Mouse (Mus musculus): ENCODE data around the gene Dera. TPM values are rescaled to one million over a fixed set of nuclear protein-coding genes. Genes with fewer than 3 reads are reported as not detected.
A peak's percentile ranks its signal among the peaks of the same experiment; 100 is the strongest.

The Dera gene
- polyA plus RNA-seq, 1 experiment from 2014 or later = 72.3 TPM

DNA sequence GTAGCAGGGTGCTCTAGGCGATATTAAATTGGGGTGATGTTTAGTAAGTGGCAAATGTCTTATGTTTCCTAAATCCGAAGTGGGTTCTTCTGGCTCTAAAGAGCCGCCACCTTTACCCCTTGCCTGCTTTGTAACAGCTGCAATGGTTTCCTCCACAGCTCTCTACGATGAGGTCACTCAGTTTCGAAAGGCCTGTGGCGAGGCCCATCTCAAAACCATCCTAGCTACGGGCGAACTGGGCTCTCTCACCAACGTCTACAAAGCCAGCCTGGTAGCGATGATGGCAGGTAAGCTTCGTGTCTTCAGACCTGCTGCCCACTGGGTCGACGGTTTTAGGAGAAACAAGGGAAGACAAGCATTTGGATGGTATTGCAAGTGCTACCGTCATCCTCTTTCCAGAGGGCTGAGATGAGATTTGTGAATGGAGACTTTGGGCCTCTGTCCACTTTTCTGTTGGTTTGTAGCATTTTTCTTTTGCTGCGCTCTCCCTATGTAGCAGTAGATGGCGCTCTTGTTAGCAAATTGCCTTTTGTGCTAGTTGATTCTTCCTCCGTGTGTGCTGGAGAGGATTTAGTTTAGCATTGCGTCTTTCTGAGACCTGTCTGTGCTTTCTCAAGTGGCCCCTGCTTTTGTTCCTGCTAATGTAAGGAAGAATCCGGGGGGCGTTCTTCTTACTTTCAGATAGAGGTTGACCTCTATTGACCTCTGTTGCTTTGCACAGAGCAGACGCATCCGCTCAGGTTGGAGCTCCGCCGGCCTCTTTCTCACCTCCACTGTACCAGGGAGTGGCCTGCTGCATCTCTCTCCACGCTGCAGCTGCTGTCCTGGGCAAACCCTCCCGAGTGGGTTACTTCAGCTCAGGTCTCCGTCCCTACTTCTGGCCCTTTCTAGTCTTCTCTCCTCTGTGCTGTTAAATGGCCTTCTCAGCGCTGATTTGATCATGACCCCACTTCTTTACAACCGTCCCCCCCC, 42.5 kb downstream of the Dera start:
- WGBS = 73% methylated on average over 29 of the region's 29 CpGs
- Histone ChIP-seq H3K36me3 (replicated peaks) (peaks cover 41% of the 10 kb centered on the region), H3K4me3 (no peak overlapping the region), H3K9me3 (peaks cover 10% of the 10 kb centered on the region), H3K27me3 (replicated peaks; ENCODE audit: low read depth, poor library complexity, severe bottlenecking) (no peaks in the 10 kb centered on the region), H3K27ac (replicated peaks) (no peak overlapping the region; the same call in 1 of the 2 replicates), H3K4me1 (0 out of 2 replicates have a peak, but pooled peaks cover 3% of the 10 kb centered on the region)
- peak; percentile 22 for DNase-seq (ENCODE audit: low spot score)

DNA sequence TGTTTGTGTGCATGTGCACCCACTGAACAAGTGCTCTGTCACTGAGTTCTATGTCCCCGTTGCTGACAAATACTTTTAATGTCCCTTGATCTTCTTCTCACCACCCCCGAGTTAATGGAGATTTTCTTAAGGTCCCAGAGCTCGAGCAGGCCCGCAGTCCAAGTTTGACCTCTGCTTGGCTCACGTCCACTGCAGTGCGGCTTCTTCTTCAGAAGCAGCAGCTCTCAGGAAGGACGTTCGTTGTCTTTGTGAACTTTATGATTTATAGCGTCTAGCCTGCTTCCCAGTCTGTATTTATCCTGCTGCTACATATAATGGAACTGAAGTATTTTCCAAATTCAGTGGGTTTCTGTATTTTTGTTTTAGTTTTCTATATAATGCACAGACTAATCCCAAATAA, 44.9 kb downstream of the Dera start:
- DNase-seq (ENCODE audit: low spot score) = no peak
- peaks cover 45% of the 10 kb centered on the region for H3K36me3 ChIP-seq (replicated peaks)
- peaks cover 10% of the 10 kb centered on the region for H3K9me3 ChIP-seq
- H3K4me3 ChIP-seq = no peak overlapping the region
- H3K4me1 ChIP-seq = peaks cover 18% of the 10 kb centered on the region
- H3K27me3 ChIP-seq (replicated peaks; ENCODE audit: low read depth, poor library complexity, severe bottlenecking) = no peaks in the 10 kb centered on the region
- 92% methylated on average over 9 of the region's 9 CpGs for WGBS
- no peak overlapping the region for H3K27ac ChIP-seq (replicated peaks)

DNA sequence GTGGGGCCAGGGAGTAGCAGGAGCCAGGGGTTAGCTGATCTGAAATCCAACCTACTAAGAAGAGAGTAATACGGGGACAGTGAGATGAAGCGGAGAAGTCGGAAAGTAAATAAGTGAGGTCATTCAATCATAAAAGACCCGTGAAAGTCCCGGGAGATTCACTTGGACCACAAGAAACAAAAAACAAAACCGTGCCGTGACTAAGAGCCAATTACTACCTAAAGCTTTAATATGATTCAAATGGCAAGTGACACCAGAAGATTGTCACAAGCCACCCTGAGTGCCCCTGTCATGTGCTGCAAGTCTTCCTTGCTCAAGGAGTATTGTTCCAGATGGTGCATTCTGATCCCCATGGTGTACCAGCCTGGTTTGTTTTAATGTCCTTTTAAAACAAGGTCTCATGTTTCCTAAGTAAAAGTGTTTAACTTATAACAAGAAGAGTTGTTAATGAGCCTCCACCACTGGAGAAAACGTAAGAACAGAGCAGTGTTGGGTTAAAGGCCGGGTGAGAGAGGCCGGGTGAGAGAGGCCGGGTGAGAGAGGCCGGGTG, 49.2 kb downstream of the Dera start:
- Histone ChIP-seq H3K9me3 (peaks cover 10% of the 10 kb centered on the region), H3K36me3 (replicated peaks) (peaks cover 44% of the 10 kb centered on the region), H3K4me1 (peaks cover 34% of the 10 kb centered on the region), H3K4me3 (no peak overlapping the region), H3K27ac (replicated peaks) (peak overlapping the region; percentile 75), H3K27me3 (replicated peaks; ENCODE audit: low read depth, poor library complexity, severe bottlenecking) (no peaks in the 10 kb centered on the region)
- DNase-seq (ENCODE audit: low spot score) = no peak
- WGBS = 59% methylated on average over 12 of the region's 12 CpGs

DNA sequence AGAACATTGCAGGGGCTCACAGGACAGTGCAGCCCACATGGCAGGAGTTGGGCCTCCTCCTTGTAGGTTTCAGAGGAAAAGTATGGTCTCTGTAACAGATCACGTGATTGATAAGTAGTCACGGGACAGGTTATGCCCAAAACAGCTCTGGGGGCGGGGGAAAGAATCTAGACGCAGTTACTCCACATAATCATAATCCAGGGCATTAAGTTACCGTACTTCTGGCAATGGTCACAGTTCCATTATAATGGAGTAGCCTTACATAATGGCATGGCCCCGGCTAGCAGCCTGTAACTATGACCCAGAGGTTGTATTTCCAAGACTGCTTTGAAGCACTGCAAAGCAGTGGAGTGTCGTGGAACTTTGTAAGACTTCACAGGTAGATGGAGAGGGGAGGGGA, 49.8 kb downstream of the Dera start:
- DNase-seq (ENCODE audit: low spot score) = no peak
- peaks cover 10% of the 10 kb centered on the region for H3K9me3 ChIP-seq
- H3K27me3 ChIP-seq (replicated peaks; ENCODE audit: low read depth, poor library complexity, severe bottlenecking) = no peaks in the 10 kb centered on the region
- peak overlapping the region; percentile 75 for H3K27ac ChIP-seq (replicated peaks)
- peaks cover 42% of the 10 kb centered on the region for H3K36me3 ChIP-seq (replicated peaks)
- 74% methylated on average over 7 of the region's 7 CpGs for WGBS
- H3K4me1 ChIP-seq = peaks cover 34% of the 10 kb centered on the region
- H3K4me3 ChIP-seq = no peak overlapping the region

DNA sequence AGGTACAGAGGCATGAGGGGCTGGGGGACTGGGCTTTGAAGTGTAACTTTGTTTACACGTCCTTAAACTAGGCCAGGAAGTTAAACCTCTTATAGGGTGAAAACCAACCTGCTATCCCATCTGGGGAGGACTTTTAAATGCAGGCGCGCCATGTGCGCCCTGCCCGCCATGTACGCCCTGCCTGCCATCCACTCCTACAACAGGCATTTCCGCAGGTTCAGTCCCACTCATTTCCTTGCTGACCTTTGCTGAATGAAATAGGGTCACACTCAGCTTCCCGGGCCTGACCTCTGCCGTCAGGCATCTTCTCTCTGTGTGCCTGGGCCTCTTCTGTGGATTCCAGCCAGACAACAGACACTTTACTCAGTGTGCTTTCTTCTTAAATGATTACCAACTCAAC, 50.3 kb downstream of the Dera start:
- 43% methylated on average over 9 of the region's 9 CpGs for WGBS
- DNase-seq (ENCODE audit: low spot score) = peak; percentile 47

DNA sequence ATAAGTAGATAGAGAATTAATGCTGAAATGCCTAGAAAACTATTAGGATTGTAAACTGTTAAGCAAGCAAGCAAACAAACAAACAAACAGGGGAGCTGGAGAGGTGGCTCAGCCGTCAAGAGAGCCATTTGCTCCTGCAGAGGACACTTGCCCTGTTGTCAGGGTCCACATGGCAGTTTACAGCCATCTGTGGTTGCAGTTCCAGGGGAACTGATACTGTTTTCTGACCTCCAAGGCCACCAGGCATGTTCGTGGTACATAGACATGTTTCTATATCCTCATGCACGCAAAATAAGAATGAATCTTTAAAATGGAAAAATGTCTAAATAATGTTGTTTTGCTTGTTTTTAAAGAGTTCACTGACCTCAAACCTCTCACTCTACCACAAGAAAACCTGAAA, 52.0 kb downstream of the Dera start:
- Histone ChIP-seq H3K36me3 (replicated peaks) (peaks cover 20% of the 10 kb centered on the region), H3K9me3 (no peaks in the 10 kb centered on the region), H3K27ac (replicated peaks) (0 out of 2 replicates have a peak overlapping the region, but pooled peaks have one; percentile 30), H3K4me3 (no peak overlapping the region), H3K4me1 (peaks cover 38% of the 10 kb centered on the region), H3K27me3 (replicated peaks; ENCODE audit: low read depth, poor library complexity, severe bottlenecking) (no peaks in the 10 kb centered on the region)
- DNase-seq (ENCODE audit: low spot score) = no peak
- WGBS = 91% methylated on average over 3 of the region's 3 CpGs

More for the DNA sequence above, 50.3 kb downstream of the Dera start:
- Histone ChIP-seq H3K36me3 (replicated peaks) (peaks cover 37% of the 10 kb centered on the region), H3K4me1 (peaks cover 34% of the 10 kb centered on the region), H3K9me3 (peaks cover 10% of the 10 kb centered on the region), H3K4me3 (no peak overlapping the region), H3K27ac (replicated peaks) (peak overlapping the region; percentile 75), H3K27me3 (replicated peaks; ENCODE audit: low read depth, poor library complexity, severe bottlenecking) (no peaks in the 10 kb centered on the region)

DNA sequence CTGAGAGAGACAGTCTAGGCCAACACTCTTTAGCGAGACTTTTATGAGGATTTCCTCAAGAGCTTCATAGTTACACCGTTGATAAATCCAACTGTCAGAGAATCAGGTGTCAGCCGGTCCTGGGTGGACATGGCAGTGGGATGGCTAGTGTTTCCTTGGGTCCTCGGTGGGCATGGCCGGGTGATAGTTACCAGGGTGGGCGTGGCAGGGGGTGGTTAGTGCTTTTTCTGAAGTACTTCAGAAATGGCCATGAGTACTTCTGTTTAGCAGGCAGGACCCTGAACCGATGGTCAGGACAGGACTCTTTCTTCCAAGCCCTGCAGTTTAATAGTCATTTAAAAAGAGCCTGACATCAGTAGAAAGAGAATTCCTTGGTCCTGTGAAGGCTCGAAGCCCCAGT, 52.5 kb downstream of the Dera start:
- no peak overlapping the region for H3K4me3 ChIP-seq
- H3K4me1 ChIP-seq = peaks cover 38% of the 10 kb centered on the region
- DNase-seq (ENCODE audit: low spot score) = no peak
- H3K27me3 ChIP-seq (replicated peaks; ENCODE audit: low read depth, poor library complexity, severe bottlenecking) = no peaks in the 10 kb centered on the region
- no peak overlapping the region for H3K27ac ChIP-seq (replicated peaks)
- H3K36me3 ChIP-seq (replicated peaks) = peaks cover 17% of the 10 kb centered on the region
- no peaks in the 10 kb centered on the region for H3K9me3 ChIP-seq
- 93% methylated on average over 8 of the region's 8 CpGs for WGBS

DNA sequence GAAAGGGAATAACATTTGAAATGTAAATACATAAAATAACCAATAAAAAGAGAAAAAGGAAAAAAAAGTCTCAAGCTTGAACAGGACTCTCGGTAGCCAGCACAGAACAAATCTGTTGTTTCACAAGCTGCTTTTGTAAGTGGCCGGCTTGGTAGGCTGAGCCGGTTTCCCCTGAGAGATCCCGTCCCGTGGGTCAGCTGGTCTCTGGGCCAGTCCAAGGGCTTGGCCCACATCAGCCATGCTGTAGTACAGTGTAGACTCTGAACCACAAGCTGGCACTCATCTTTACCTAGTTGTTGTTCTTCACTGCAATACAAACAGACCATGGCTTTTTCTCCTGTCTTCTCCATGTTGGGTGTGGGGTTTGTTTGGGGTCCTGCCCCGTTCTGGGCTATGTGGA, 53.0 kb downstream of the Dera start:
- H3K27ac ChIP-seq (replicated peaks) = no peak overlapping the region

DNA sequence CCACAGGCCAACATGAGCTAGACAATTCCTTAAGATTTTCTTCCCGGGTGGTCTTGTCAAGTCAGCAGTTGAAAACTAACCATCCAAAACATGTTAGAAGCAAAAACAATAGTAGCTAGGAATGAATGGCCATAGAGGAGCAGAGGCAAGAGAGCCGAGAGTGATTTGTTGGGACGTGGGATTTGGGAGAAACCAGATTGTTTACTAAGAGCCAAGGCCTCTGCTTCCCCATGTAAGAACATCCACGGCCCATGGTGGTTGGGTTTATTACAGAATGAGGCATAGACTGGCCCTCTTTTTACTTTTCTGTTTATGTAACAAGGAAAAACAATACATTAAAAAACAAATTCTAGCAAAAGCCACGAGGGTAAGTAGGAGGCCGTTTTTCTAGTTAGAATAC, 54.4 kb downstream of the Dera start:
- H3K4me1 ChIP-seq = peaks cover 28% of the 10 kb centered on the region
- 84% methylated on average over 6 of the region's 6 CpGs for WGBS
- no peak overlapping the region for H3K4me3 ChIP-seq
- H3K27ac ChIP-seq (replicated peaks) = no peak overlapping the region
- peaks cover 8% of the 10 kb centered on the region for H3K36me3 ChIP-seq (replicated peaks)
- H3K9me3 ChIP-seq = no peaks in the 10 kb centered on the region
- DNase-seq (ENCODE audit: low spot score) = no peak
- no peaks in the 10 kb centered on the region for H3K27me3 ChIP-seq (replicated peaks; ENCODE audit: low read depth, poor library complexity, severe bottlenecking)

More for the DNA sequence above, 53.0 kb downstream of the Dera start:
- no peaks in the 10 kb centered on the region for H3K27me3 ChIP-seq (replicated peaks; ENCODE audit: low read depth, poor library complexity, severe bottlenecking)
- peaks cover 12% of the 10 kb centered on the region for H3K36me3 ChIP-seq (replicated peaks)
- WGBS = 89% methylated on average over 6 of the region's 6 CpGs
- H3K4me1 ChIP-seq = peaks cover 38% of the 10 kb centered on the region
- no peaks in the 10 kb centered on the region for H3K9me3 ChIP-seq
- H3K4me3 ChIP-seq = no peak overlapping the region
- DNase-seq (ENCODE audit: low spot score) = no peak

DNA sequence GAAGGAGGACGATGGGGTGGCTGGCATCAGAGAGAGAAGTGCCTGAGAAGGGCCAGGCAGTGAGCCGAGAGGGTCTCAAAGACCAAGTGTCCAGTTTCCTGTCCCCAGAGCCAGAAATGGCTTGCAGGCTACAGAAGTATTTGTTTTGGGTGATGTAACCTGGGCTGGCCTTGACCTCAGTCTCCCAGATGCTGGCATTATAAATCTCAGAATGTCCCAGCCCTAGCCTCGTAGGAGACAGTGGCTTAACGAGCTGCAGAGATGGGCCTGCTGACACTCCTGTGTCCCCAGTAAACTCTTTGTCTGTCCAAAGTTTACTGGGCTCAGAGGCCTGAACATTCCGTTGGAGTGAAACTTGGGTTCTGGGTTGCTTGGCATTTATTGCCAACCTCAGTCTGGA, 55.8 kb downstream of the Dera start:
- H3K27me3 ChIP-seq (replicated peaks; ENCODE audit: low read depth, poor library complexity, severe bottlenecking) = no peaks in the 10 kb centered on the region
- H3K27ac ChIP-seq (replicated peaks) = no peak overlapping the region
- DNase-seq (ENCODE audit: low spot score) = no peak
- H3K9me3 ChIP-seq = no peaks in the 10 kb centered on the region
- peaks cover 8% of the 10 kb centered on the region for H3K36me3 ChIP-seq (replicated peaks)
- no peak overlapping the region for H3K4me3 ChIP-seq
- peaks cover 14% of the 10 kb centered on the region for H3K4me1 ChIP-seq
- 51% methylated on average over 5 of the region's 5 CpGs for WGBS

DNA sequence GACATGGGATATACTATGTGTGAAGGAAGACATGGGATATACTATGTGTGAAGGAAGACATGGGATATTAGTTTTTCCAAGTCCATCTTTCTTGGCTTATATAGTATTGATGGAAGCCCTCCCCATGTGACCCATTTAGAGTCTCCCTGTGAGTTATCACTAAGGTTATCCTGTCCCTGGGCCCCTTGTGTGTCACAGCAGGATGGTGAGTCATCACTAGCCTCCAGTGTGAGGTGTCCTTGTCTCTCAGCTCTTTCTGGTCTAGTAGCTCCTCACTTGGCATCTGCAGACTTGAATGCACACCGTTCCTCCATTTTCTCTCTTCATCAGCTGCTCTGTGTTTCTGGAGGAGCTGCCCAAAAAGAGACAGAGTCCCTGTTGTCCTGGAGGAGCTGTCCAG, 59.7 kb downstream of the Dera start:
- H3K4me3 ChIP-seq = no peak overlapping the region
- no peaks in the 10 kb centered on the region for H3K9me3 ChIP-seq
- peaks cover 4% of the 10 kb centered on the region for H3K4me1 ChIP-seq
- H3K27ac ChIP-seq (replicated peaks) = no peak overlapping the region
- DNase-seq (ENCODE audit: low spot score) = no peak
- H3K36me3 ChIP-seq (replicated peaks) = peaks cover 12% of the 10 kb centered on the region
- no peaks in the 10 kb centered on the region for H3K27me3 ChIP-seq (replicated peaks; ENCODE audit: low read depth, poor library complexity, severe bottlenecking)
- 96% methylated on average over 1 of the region's 1 CpGs for WGBS

DNA sequence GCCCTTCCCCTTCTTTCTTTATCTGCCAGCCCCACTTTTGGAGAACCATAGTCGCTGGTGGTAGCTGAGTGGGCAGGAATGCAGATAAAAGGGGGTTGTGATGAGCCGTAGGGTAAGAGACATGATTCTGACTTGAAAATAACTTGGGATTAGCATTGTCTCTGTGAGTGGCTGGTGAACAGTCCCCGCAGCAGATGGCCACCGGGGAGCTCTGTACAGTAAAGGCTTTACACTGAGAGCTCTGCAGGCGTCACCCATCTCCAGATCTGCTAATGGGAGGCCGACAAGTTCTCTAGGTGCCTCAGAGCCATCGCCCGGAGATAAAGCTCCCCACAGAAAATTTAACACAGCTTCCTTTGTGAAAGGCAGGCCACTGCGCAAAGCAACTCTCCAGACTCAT, 62.2 kb downstream of the Dera start:
- no peaks in the 10 kb centered on the region for H3K27me3 ChIP-seq (replicated peaks; ENCODE audit: low read depth, poor library complexity, severe bottlenecking)
- no peaks in the 10 kb centered on the region for H3K4me1 ChIP-seq
- no peaks in the 10 kb centered on the region for H3K9me3 ChIP-seq
- DNase-seq (ENCODE audit: low spot score) = no peak
- H3K27ac ChIP-seq (replicated peaks) = no peak overlapping the region
- peaks cover 12% of the 10 kb centered on the region for H3K36me3 ChIP-seq (replicated peaks)
- WGBS = 85% methylated on average over 9 of the region's 9 CpGs
- no peak overlapping the region for H3K4me3 ChIP-seq

DNA sequence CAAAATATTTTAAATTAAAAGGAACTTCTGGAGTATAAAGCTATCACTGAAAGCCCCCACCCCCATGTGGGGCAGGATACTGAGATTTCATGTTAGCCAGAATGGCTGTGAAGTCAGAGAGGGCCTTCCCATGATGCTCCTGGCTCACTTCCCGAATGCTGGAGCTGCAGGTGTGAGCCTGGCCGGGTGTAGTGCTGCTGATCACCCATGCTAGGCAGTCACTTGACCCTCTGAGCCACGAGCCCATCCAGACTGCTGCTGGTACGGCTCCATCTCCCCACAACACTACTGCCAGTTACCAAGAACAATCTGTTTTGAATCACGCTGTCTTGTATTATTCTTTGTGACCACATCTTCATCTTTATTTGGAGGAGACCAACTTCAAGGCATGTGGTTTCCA, 68.2 kb downstream of the Dera start:
- Histone ChIP-seq H3K9me3 (no peaks in the 10 kb centered on the region), H3K4me3 (no peak overlapping the region), H3K27me3 (replicated peaks; ENCODE audit: low read depth, poor library complexity, severe bottlenecking) (no peaks in the 10 kb centered on the region), H3K27ac (replicated peaks) (no peak overlapping the region), H3K36me3 (replicated peaks) (peaks cover 12% of the 10 kb centered on the region), H3K4me1 (0 out of 2 replicates have a peak, but pooled peaks cover 3% of the 10 kb centered on the region)
- 83% methylated on average over 5 of the region's 5 CpGs for WGBS
- DNase-seq (ENCODE audit: low spot score) = no peak

Data from embryonic facial prominence, embryonic 10.5 days (tissue).